Mouse (Mus musculus): Measurements from ENCODE around the gene Gm29666.

GRCm38 (mm10) chr15:84944319-84944718, 24.5 kb upstream of the Gm29666 start:
- TF ChIP-seq POLR2A (IDR thresholded peaks at IDR 0.05; ENCODE audit: low read depth, low read length): no peak
- TF ChIP-seq CTCF (conservative IDR thresholded peaks at IDR 0.05; ENCODE audit: insufficient read depth, insufficient read length, low read depth, low read length): no peak
